Mouse (Mus musculus): Measurements from ENCODE around the gene Olfr1130. TPM values are rescaled to one million over a fixed set of nuclear protein-coding genes. Genes with fewer than 3 reads are reported as not detected.

The Olfr1130 gene
- polyA plus RNA-seq, 2 experiments = not detected

DNA sequence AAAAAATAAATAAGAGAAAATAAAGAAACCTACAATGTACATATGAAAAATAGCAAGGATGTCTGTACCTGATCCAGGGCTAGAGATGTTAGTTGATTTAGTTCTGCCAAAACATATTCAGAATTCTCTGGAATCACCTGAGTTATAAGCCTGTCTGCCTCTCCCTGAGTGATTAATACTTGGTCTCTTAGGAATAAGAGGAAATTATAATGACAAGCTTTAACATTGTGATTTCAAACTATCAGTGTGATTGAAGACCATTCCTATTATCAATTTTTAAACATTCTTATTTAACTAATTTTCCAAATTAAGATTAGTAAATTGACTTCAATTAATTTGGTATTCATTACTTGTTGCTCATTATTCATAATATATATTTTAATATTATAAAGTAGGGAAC, 41.3 kb downstream of the Olfr1130 start, which contains the start of gene Olfr1133:
Gene Olfr1133, minus strand, starts transcription at position 101 of the 400 bp plus-strand sequence.
- Histone ChIP-seq H3K27me3 (ENCODE audit: control insufficient read depth, insufficient read depth, low read length) (no peaks in the 10 kb centered on the region), H3K27ac (no peak within 1 kb of the TSS), H3K36me3 (replicated peaks; ENCODE audit: control insufficient read depth, insufficient read depth, low read depth) (no peaks in the 10 kb centered on the region), H3K4me2 (ENCODE audit: low read depth) (no peak within 1 kb of the TSS), H3K9ac (replicated peaks) (no peak within 1 kb of the TSS), H3K4me1 (replicated peaks; ENCODE audit: control insufficient read depth in 2 of 2, insufficient read depth in 2 of 2, low read length in 1 of 2) (no peaks in the 10 kb centered on the region), H3K4me3 (ENCODE audit: insufficient read depth in 1 of 2, low read depth in 2 of 2, low read length in 2 of 2) (no peak within 1 kb of the TSS), H3K9me3 (ENCODE audit: control insufficient read depth, low read length) (no peaks in the 10 kb centered on the region)
- ATAC-seq (ENCODE audit: insufficient read depth) = no peak
- TF ChIP-seq EP300 (IDR thresholded peaks at IDR 0.05; ENCODE audit: low read depth) = no peak
- TF ChIP-seq CTCF (IDR thresholded peaks at IDR 0.05; ENCODE audit: low read depth) = no peak
- DNase-seq (ENCODE audit: low read depth in 3 of 3, low spot score in 3 of 3) = no peak

- WGBS (ENCODE audit: insufficient replicate concordance) = 46% methylated on average over 2 of the region's 2 CpGs
- no peak within 1 kb of the TSS for H3K4me2 ChIP-seq (ENCODE audit: low read depth)
- H3K4me1 ChIP-seq (replicated peaks; ENCODE audit: control insufficient read depth in 2 of 2, insufficient read depth in 2 of 2, low read length in 1 of 2) = no peaks in the 10 kb centered on the region
- no peaks in the 10 kb centered on the region for H3K27me3 ChIP-seq (ENCODE audit: control insufficient read depth, insufficient read depth, low read length)
- H3K4me3 ChIP-seq (ENCODE audit: insufficient read depth in 1 of 2, low read depth in 2 of 2, low read length in 2 of 2) = no peak within 1 kb of the TSS
- no peaks in the 10 kb centered on the region for H3K36me3 ChIP-seq (replicated peaks; ENCODE audit: control insufficient read depth, insufficient read depth, low read depth)
- DNase-seq (ENCODE audit: low read depth in 3 of 3, low spot score in 3 of 3) = no peak
- H3K9ac ChIP-seq (replicated peaks) = no peak within 1 kb of the TSS
- no peak for ATAC-seq (ENCODE audit: insufficient read depth)
- TF ChIP-seq EP300 (IDR thresholded peaks at IDR 0.05; ENCODE audit: low read depth) (no peak), CTCF (IDR thresholded peaks at IDR 0.05; ENCODE audit: low read depth) (no peak)
- H3K9me3 ChIP-seq (ENCODE audit: control insufficient read depth, low read length) = no peaks in the 10 kb centered on the region
- H3K27ac ChIP-seq = no peak within 1 kb of the TSS
These were observed 52.3 kb downstream of the Olfr1130 start, which contains the start of gene Olfr1134 for GRCm38 (mm10) chr2:87658360-87658759. Gene Olfr1134, minus strand, starts transcription at chr2:87658460.

Other genes starting within 250 kb of the Olfr1130 start
- not detected in 2 replicates for gene Olfr1121, start 236.3 kb upstream of the Olfr1130 start, polyA plus RNA-seq (2012; rRNA removed)
- not detected in 2 replicates for gene Olfr1121, start 236.3 kb upstream of the Olfr1130 start, polyA plus RNA-seq (2014; fragmentation: Nextera tagmentation; extraction: Ambion mirVana)
- gene Olfr1122, start 220.4 kb upstream of the Olfr1130 start, polyA plus RNA-seq (2012; rRNA removed) = not detected in 2 replicates
- gene Olfr1122, start 220.4 kb upstream of the Olfr1130 start, polyA plus RNA-seq (2014; fragmentation: Nextera tagmentation; extraction: Ambion mirVana) = not detected in 2 replicates
- not detected in 2 replicates for gene Olfr1123, start 189.6 kb upstream of the Olfr1130 start, polyA plus RNA-seq (2012; rRNA removed)
- not detected in 2 replicates for gene Olfr1123, start 189.6 kb upstream of the Olfr1130 start, polyA plus RNA-seq (2014; fragmentation: Nextera tagmentation; extraction: Ambion mirVana)
- not detected in 2 replicates for gene Olfr1124, start 175.9 kb upstream of the Olfr1130 start, polyA plus RNA-seq (2012; rRNA removed)
- gene Olfr1124, start 175.9 kb upstream of the Olfr1130 start, polyA plus RNA-seq (2014; fragmentation: Nextera tagmentation; extraction: Ambion mirVana) = not detected in 2 replicates
- not detected in 2 replicates for gene Olfr1126, start 152.2 kb upstream of the Olfr1130 start, polyA plus RNA-seq (2012; rRNA removed)
- not detected in 2 replicates for gene Olfr1126, start 152.2 kb upstream of the Olfr1130 start, polyA plus RNA-seq (2014; fragmentation: Nextera tagmentation; extraction: Ambion mirVana)
- gene Pramel7, start 109.1 kb upstream of the Olfr1130 start, polyA plus RNA-seq (2012; rRNA removed) = not detected in 2 replicates
- not detected in 2 replicates for gene Pramel7, start 109.1 kb upstream of the Olfr1130 start, polyA plus RNA-seq (2014; fragmentation: Nextera tagmentation; extraction: Ambion mirVana)
- not detected in 2 replicates for gene Pramel6, start 99.6 kb upstream of the Olfr1130 start, polyA plus RNA-seq (2012; rRNA removed)
- gene Pramel6, start 99.6 kb upstream of the Olfr1130 start, polyA plus RNA-seq (2014; fragmentation: Nextera tagmentation; extraction: Ambion mirVana) = not detected in 2 replicates
- not detected in 2 replicates for gene Olfr153, start 74.4 kb upstream of the Olfr1130 start, polyA plus RNA-seq (2012; rRNA removed)
- gene Olfr153, start 74.4 kb upstream of the Olfr1130 start, polyA plus RNA-seq (2014; fragmentation: Nextera tagmentation; extraction: Ambion mirVana) = not detected in 2 replicates
- gene Olfr1128, start 60.7 kb upstream of the Olfr1130 start, polyA plus RNA-seq (2012; rRNA removed) = not detected in 2 replicates
- not detected in 2 replicates for gene Olfr1128, start 60.7 kb upstream of the Olfr1130 start, polyA plus RNA-seq (2014; fragmentation: Nextera tagmentation; extraction: Ambion mirVana)
- not detected in 2 replicates for gene Olfr1129, start 32.3 kb upstream of the Olfr1130 start, polyA plus RNA-seq (2012; rRNA removed)
- gene Olfr1129, start 32.3 kb upstream of the Olfr1130 start, polyA plus RNA-seq (2014; fragmentation: Nextera tagmentation; extraction: Ambion mirVana) = not detected in 2 replicates
- not detected in 2 replicates for gene Olfr1131, start 20.9 kb downstream of the Olfr1130 start, polyA plus RNA-seq (2012; rRNA removed)
- gene Olfr1131, start 20.9 kb downstream of the Olfr1130 start, polyA plus RNA-seq (2014; fragmentation: Nextera tagmentation; extraction: Ambion mirVana) = not detected in 2 replicates
- gene Olfr1132, start 31.3 kb downstream of the Olfr1130 start, polyA plus RNA-seq (2012; rRNA removed) = not detected in 2 replicates
- gene Olfr1132, start 31.3 kb downstream of the Olfr1130 start, polyA plus RNA-seq (2014; fragmentation: Nextera tagmentation; extraction: Ambion mirVana) = not detected in 2 replicates
- not detected in 2 replicates for gene Olfr1133, start 41.2 kb downstream of the Olfr1130 start, polyA plus RNA-seq (2012; rRNA removed)
- not detected in 2 replicates for gene Olfr1133, start 41.2 kb downstream of the Olfr1130 start, polyA plus RNA-seq (2014; fragmentation: Nextera tagmentation; extraction: Ambion mirVana)
- gene Olfr1134, start 52.2 kb downstream of the Olfr1130 start, polyA plus RNA-seq (2012; rRNA removed) = not detected in 2 replicates
- gene Olfr1134, start 52.2 kb downstream of the Olfr1130 start, polyA plus RNA-seq (2014; fragmentation: Nextera tagmentation; extraction: Ambion mirVana) = not detected in 2 replicates
- not detected in 2 replicates for gene Olfr1135, start 67.5 kb downstream of the Olfr1130 start, polyA plus RNA-seq (2012; rRNA removed)
- not detected in 2 replicates for gene Olfr1135, start 67.5 kb downstream of the Olfr1130 start, polyA plus RNA-seq (2014; fragmentation: Nextera tagmentation; extraction: Ambion mirVana)
- not detected in 2 replicates for gene Olfr1136, start 87.7 kb downstream of the Olfr1130 start, polyA plus RNA-seq (2012; rRNA removed)
- gene Olfr1136, start 87.7 kb downstream of the Olfr1130 start, polyA plus RNA-seq (2014; fragmentation: Nextera tagmentation; extraction: Ambion mirVana) = not detected in 2 replicates
- not detected in 2 replicates for gene Olfr1137, start 107.0 kb downstream of the Olfr1130 start, polyA plus RNA-seq (2012; rRNA removed)
- gene Olfr1137, start 107.0 kb downstream of the Olfr1130 start, polyA plus RNA-seq (2014; fragmentation: Nextera tagmentation; extraction: Ambion mirVana) = not detected in 2 replicates
- gene Olfr1138, start 133.8 kb downstream of the Olfr1130 start, polyA plus RNA-seq (2012; rRNA removed) = not detected in 2 replicates
- gene Olfr1138, start 133.8 kb downstream of the Olfr1130 start, polyA plus RNA-seq (2014; fragmentation: Nextera tagmentation; extraction: Ambion mirVana) = not detected in 2 replicates
- gene Olfr1140, start 137.5 kb downstream of the Olfr1130 start, polyA plus RNA-seq (2012; rRNA removed) = not detected in 2 replicates
- not detected in 2 replicates for gene Olfr1140, start 137.5 kb downstream of the Olfr1130 start, polyA plus RNA-seq (2014; fragmentation: Nextera tagmentation; extraction: Ambion mirVana)
- gene Olfr1141, start 147.8 kb downstream of the Olfr1130 start, polyA plus RNA-seq (2012; rRNA removed) = not detected in 2 replicates
- not detected in 2 replicates for gene Olfr1141, start 147.8 kb downstream of the Olfr1130 start, polyA plus RNA-seq (2014; fragmentation: Nextera tagmentation; extraction: Ambion mirVana)
- not detected in 2 replicates for gene Olfr152, start 173.3 kb downstream of the Olfr1130 start, polyA plus RNA-seq (2012; rRNA removed)
- gene Olfr152, start 173.3 kb downstream of the Olfr1130 start, polyA plus RNA-seq (2014; fragmentation: Nextera tagmentation; extraction: Ambion mirVana) = not detected in 2 replicates
- gene Olfr1143, start 194.4 kb downstream of the Olfr1130 start, polyA plus RNA-seq (2012; rRNA removed) = not detected in 2 replicates
- gene Olfr1143, start 194.4 kb downstream of the Olfr1130 start, polyA plus RNA-seq (2014; fragmentation: Nextera tagmentation; extraction: Ambion mirVana) = not detected in 2 replicates
- not detected in 2 replicates for gene Olfr1145, start 203.6 kb downstream of the Olfr1130 start, polyA plus RNA-seq (2012; rRNA removed)
- gene Olfr1145, start 203.6 kb downstream of the Olfr1130 start, polyA plus RNA-seq (2014; fragmentation: Nextera tagmentation; extraction: Ambion mirVana) = not detected in 2 replicates
- gene Olfr1148, start 224.3 kb downstream of the Olfr1130 start, polyA plus RNA-seq (2012; rRNA removed) = not detected in 2 replicates
- gene Olfr1148, start 224.3 kb downstream of the Olfr1130 start, polyA plus RNA-seq (2014; fragmentation: Nextera tagmentation; extraction: Ambion mirVana) = not detected in 2 replicates
- not detected in 2 replicates for gene Olfr1150-ps1, start 237.8 kb downstream of the Olfr1130 start, polyA plus RNA-seq (2012; rRNA removed)
- not detected in 2 replicates for gene Olfr1150-ps1, start 237.8 kb downstream of the Olfr1130 start, polyA plus RNA-seq (2014; fragmentation: Nextera tagmentation; extraction: Ambion mirVana)
- not detected in 2 replicates for gene Olfr1151, start 249.7 kb downstream of the Olfr1130 start, polyA plus RNA-seq (2012; rRNA removed)
- gene Olfr1151, start 249.7 kb downstream of the Olfr1130 start, polyA plus RNA-seq (2014; fragmentation: Nextera tagmentation; extraction: Ambion mirVana) = not detected in 2 replicates